Mouse (Mus musculus): ENCODE data around the gene Gnb2.

Gene Gnb2

GRCm38 (mm10) chr5:137519691-137520550, 13.4 kb downstream of the Gnb2 start:
- no peak for DNase-seq (ENCODE audit: low read depth)

GRCm38 (mm10) chr5:137518436-137518835, 14.9 kb downstream of the Gnb2 start, which contains the start of gene Gigyf1:
TSS of gene Gigyf1 (plus strand) at chr5:137518548.
- DNase-seq (ENCODE audit: low read depth) = no peak

- no peak for DNase-seq (ENCODE audit: low read depth)
Measured at GRCm38 (mm10) chr5:137514811-137515210, 18.5 kb downstream of the Gnb2 start.

- no peak for DNase-seq (ENCODE audit: low read depth)
Measured at GRCm38 (mm10) chr5:137513951-137514721, 19.2 kb downstream of the Gnb2 start.

GRCm38 (mm10) chr5:137512847-137513794, 20.2 kb downstream of the Gnb2 start:
- no peak for DNase-seq (ENCODE audit: low read depth)

- DNase-seq (ENCODE audit: low read depth) = no peak
Measured at GRCm38 (mm10) chr5:137511706-137512105, 21.6 kb downstream of the Gnb2 start.

- DNase-seq (ENCODE audit: low read depth) = no peak
Measured at GRCm38 (mm10) chr5:137510573-137511390, 22.5 kb downstream of the Gnb2 start.

GRCm38 (mm10) chr5:137510014-137510501, 23.3 kb downstream of the Gnb2 start:
- DNase-seq (ENCODE audit: low read depth) = no peak

GRCm38 (mm10) chr5:137504041-137504440, 29.3 kb downstream of the Gnb2 start:
- no peak for DNase-seq (ENCODE audit: low read depth)

GRCm38 (mm10) chr5:137502667-137503110, 30.6 kb downstream of the Gnb2 start:
- no peak for DNase-seq (ENCODE audit: low read depth)

- peak; percentile 98 for DNase-seq (ENCODE audit: low read depth)
Measured at GRCm38 (mm10) chr5:137501709-137502666, 31.3 kb downstream of the Gnb2 start, which contains the start of gene Pop7. TSS of gene Pop7 (minus strand) at chr5:137502518.

- DNase-seq (ENCODE audit: low read depth) = no peak
Measured at GRCm38 (mm10) chr5:137500186-137500585, 33.1 kb downstream of the Gnb2 start.

- no peak for DNase-seq (ENCODE audit: low read depth)
Measured at GRCm38 (mm10) chr5:137493831-137494230, 39.5 kb downstream of the Gnb2 start.

GRCm38 (mm10) chr5:137491559-137491958, 41.8 kb downstream of the Gnb2 start:
- DNase-seq (ENCODE audit: low read depth) = no peak

- no peak for DNase-seq (ENCODE audit: low read depth)
Measured at GRCm38 (mm10) chr5:137487616-137488015, 45.7 kb downstream of the Gnb2 start.

- DNase-seq (ENCODE audit: low read depth) = no peak
Measured at GRCm38 (mm10) chr5:137485851-137486155, 47.5 kb downstream of the Gnb2 start.

GRCm38 (mm10) chr5:137485071-137485850, 48.0 kb downstream of the Gnb2 start:
- DNase-seq (ENCODE audit: low read depth) = no peak

- peak; percentile 25 for DNase-seq (ENCODE audit: low read depth)
Measured at GRCm38 (mm10) chr5:137481897-137482296, 51.4 kb downstream of the Gnb2 start.

- peak; percentile 87 for DNase-seq (ENCODE audit: low read depth)
Measured at GRCm38 (mm10) chr5:137481138-137481537, 52.2 kb downstream of the Gnb2 start.
